Mouse (Mus musculus) midbrain, embryonic 16.5 days (tissue): ENCODE results near the gene Stxbp1. TPM values are rescaled to one million over a fixed set of nuclear protein-coding genes. Genes with fewer than 3 reads are reported as not detected.

Experiments
- ATAC-seq: fragments of 200-750 bp; cut with Nextera tagmentation; 2 replicates; pipeline ENCODE4 v1.8.0; 2017; ENCODE audit warnings: moderate TSS enrichment
- H3K27ac ChIP-seq: fragments of 300-500 bp; sonication (generic); 2 replicates; pipeline ENCODE4 v1.5.1; 2014; ENCODE audit warnings: mild to moderate bottlenecking, low read length, mixed read lengths
- H3K27me3 ChIP-seq: fragments of 300-500 bp; sonication (generic); 2 replicates; pipeline ENCODE4 v1.6.1; 2014; ENCODE audit warnings: low read depth, low read length, mixed read lengths; ENCODE audit not compliant: control insufficient read depth, insufficient read depth
- H3K36me3 ChIP-seq: fragments of 300-500 bp; sonication (generic); 2 replicates; pipeline ENCODE4 v1.6.1; 2014; ENCODE audit warnings: mild to moderate bottlenecking, low read length, moderate library complexity, mixed read lengths; ENCODE audit not compliant: control insufficient read depth, insufficient read depth
- H3K4me1 ChIP-seq: fragments of 300-500 bp; sonication (generic); 2 replicates; pipeline ENCODE4 v1.6.1; 2014; ENCODE audit warnings: mild to moderate bottlenecking, low read length, mixed read lengths; ENCODE audit not compliant: control insufficient read depth, insufficient read depth
- H3K4me2 ChIP-seq: fragments of 300-500 bp; sonication (generic); 2 replicates; pipeline ENCODE4 v1.6.1; 2014; ENCODE audit warnings: mild to moderate bottlenecking, low read length, mixed read lengths
- H3K4me3 ChIP-seq: fragments of 300-500 bp; sonication (generic); 2 replicates; pipeline ENCODE4 v1.5.1; 2014; ENCODE audit warnings: low read depth, mild to moderate bottlenecking, low read length, moderate library complexity, mixed read lengths
- H3K9ac ChIP-seq: fragments of 300-500 bp; sonication (generic); 2 replicates; pipeline ENCODE4 v1.6.1; 2014; ENCODE audit warnings: low read depth, low read length, mixed read lengths
- H3K9me3 ChIP-seq: fragments of 300-500 bp; sonication (generic); replicated peaks from 2 replicates; pipeline ENCODE4 v1.6.1; 2014; ENCODE audit warnings: mild to moderate bottlenecking, low read length, mixed read lengths; ENCODE audit not compliant: control insufficient read depth, poor library complexity, severe bottlenecking
- WGBS: fragments of 180-500 bp; shearing (Covaris S2); extraction: QIAGEN DNeasy Blood & Tissue Kit; methylation state at CpG from one replicate; pipeline ENCODE4 v1.1.7; 2014; 5-methylcytosine and 5-hydroxymethylcytosine counted together
- polyA plus RNA-seq: library from polyadenylated mRNA; unstranded; fragments of >200 nt; fragmentation: Nextera tagmentation; extraction: Ambion mirVana; gene quantifications from 2 replicates; pipeline ENCODE4 v1.2.1, GENCODE M21; 2015

The Stxbp1 gene
- polyA plus RNA-seq, 1 experiment from 2014 or later: 389 TPM

DNA sequence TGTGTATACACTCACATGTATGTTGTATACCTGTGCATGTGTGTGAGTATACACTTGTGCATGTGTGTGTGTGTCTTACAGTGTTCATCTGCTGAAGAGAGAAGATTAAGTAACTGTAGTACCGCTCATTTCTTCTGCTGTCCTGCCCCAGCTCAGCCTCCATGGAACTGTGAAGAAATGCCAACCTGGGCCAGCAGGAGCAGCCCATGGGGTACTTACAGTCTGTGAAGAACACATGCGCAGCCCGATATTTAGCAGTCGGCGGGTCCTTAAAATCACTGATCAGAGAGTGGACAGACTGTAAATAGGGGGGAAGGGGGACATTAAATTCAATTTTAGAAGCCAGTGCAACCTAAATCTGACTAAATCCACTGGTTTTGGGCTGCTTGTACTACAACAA, 28.8 kb downstream of the Stxbp1 start:
- Histone ChIP-seq H3K9ac (no peak overlapping the region), H3K4me1 (no peaks in the 10 kb centered on the region), H3K27ac (no peak overlapping the region), H3K4me3 (no peak overlapping the region), H3K4me2 (no peak overlapping the region), H3K36me3 (peaks cover 25% of the 10 kb centered on the region), H3K27me3 (no peaks in the 10 kb centered on the region), H3K9me3 (no peaks in the 10 kb centered on the region)
- 98% methylated on average over 5 of the region's 5 CpGs for WGBS
- no peak for ATAC-seq

DNA sequence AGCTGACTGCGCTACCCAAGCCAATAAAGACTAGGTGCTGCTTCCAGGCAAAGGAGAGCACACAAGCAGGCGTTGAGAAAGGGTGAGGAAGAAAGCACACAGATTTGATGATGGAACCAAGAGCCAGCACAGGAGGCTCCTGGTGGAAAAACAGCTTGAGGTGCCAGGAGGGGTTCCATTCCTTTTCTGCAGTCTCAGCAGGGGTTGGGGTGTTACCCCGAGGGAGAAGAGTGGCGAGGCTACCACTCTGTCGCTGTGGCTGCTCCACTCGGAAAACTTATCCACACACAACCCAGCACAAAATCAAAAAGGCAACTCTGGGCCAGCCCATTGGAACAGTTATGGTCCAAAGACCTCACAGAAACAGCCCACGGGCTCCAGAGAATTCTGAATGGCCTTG, 29.5 kb downstream of the Stxbp1 start:
- ATAC-seq: no peak
- Histone ChIP-seq H3K9me3 (no peaks in the 10 kb centered on the region), H3K4me1 (no peaks in the 10 kb centered on the region), H3K9ac (no peak overlapping the region), H3K36me3 (peaks cover 31% of the 10 kb centered on the region), H3K27me3 (no peaks in the 10 kb centered on the region), H3K4me3 (no peak overlapping the region), H3K27ac (no peak overlapping the region), H3K4me2 (no peak overlapping the region)
- 67% methylated on average over 7 of the region's 7 CpGs for WGBS

DNA sequence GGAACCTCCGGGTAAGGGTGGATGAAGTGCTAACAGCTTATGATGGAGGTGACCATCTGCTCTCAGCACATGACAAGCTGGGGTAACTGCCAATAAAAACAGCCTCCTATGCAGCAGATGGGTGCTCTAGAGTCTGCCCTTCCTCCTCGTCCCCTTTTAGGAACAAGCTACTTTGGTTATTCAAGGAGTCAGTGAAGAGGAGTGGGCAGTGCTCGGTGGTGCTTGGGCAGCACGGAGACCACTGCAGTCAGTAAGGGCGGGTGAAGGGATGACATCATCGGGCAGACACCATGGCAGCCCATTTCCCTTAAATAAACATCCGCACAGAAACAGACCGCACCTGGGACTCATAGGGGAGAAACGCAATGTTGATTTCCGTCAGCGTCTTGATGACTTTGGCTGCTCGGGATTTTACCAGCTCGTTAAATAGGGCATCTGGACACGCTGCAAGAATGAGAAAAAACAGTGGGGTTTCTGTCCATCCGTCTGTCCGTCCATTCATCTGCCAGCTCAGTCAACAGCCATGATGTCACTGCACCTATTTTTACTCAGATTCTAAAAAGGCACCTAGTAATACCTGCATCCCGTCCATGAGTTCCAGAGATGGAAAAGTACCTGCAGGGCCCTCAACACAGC, 30.0 kb downstream of the Stxbp1 start:
- no peak overlapping the region for H3K9ac ChIP-seq
- H3K4me1 ChIP-seq: no peaks in the 10 kb centered on the region
- H3K4me3 ChIP-seq: no peak overlapping the region
- peaks cover 31% of the 10 kb centered on the region for H3K36me3 ChIP-seq
- no peaks in the 10 kb centered on the region for H3K9me3 ChIP-seq
- no peak overlapping the region for H3K4me2 ChIP-seq
- no peak for ATAC-seq
- no peak overlapping the region for H3K27ac ChIP-seq
- WGBS: 67% methylated on average over 17 of the region's 17 CpGs
- H3K27me3 ChIP-seq: no peaks in the 10 kb centered on the region

DNA sequence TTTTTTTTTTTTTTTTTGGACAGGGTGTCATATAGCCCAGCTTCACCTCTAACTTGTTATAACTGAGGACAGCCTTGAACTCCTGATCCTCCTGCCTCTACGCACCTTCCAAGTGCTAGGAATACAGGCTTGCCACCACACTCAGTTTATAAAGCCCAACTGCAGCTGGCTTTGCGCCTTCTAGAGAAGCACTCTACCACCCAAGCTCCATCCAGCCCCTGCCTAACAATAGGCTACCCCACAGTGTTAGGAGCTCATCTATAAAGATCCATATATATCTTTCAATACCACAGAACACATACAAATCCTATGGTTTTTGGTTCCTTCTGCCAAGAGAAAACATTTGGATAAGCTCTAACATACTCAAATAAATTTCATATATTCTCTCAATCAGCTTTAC, 30.5 kb downstream of the Stxbp1 start:
- peaks cover 35% of the 10 kb centered on the region for H3K36me3 ChIP-seq
- H3K4me1 ChIP-seq: no peaks in the 10 kb centered on the region
- no peak overlapping the region for H3K27ac ChIP-seq
- WGBS: 88% methylated on average over 2 of the region's 2 CpGs
- H3K9ac ChIP-seq: no peak overlapping the region
- H3K27me3 ChIP-seq: no peaks in the 10 kb centered on the region
- no peaks in the 10 kb centered on the region for H3K9me3 ChIP-seq
- no peak for ATAC-seq
- no peak overlapping the region for H3K4me2 ChIP-seq
- H3K4me3 ChIP-seq: no peak overlapping the region

DNA sequence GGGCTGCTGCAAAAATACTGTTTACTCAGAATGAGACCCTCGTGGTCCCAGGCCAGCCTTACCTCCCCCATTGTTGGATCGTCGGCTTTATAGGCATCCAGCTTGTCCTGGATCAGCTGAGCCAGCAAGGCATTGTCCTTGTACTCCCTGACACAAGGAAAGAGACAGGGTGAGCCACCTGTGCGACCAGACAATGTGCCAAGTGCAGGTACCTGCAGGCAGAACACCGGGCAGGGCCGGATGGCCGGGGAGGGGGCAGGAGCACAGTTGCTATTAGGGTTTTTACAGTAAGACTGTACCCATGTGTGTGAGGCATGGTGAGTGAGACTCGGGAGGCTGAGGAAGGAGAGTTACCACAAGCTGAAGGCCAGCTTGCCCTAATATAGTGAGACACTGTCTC, 35.1 kb downstream of the Stxbp1 start:
- H3K4me2 ChIP-seq: no peak overlapping the region
- no peaks in the 10 kb centered on the region for H3K27me3 ChIP-seq
- ATAC-seq: no peak
- no peak overlapping the region for H3K27ac ChIP-seq
- peaks cover 53% of the 10 kb centered on the region for H3K36me3 ChIP-seq
- H3K4me3 ChIP-seq: no peak overlapping the region
- no peaks in the 10 kb centered on the region for H3K9me3 ChIP-seq
- no peaks in the 10 kb centered on the region for H3K4me1 ChIP-seq
- 84% methylated on average over 8 of the region's 8 CpGs for WGBS
- H3K9ac ChIP-seq: no peak overlapping the region

DNA sequence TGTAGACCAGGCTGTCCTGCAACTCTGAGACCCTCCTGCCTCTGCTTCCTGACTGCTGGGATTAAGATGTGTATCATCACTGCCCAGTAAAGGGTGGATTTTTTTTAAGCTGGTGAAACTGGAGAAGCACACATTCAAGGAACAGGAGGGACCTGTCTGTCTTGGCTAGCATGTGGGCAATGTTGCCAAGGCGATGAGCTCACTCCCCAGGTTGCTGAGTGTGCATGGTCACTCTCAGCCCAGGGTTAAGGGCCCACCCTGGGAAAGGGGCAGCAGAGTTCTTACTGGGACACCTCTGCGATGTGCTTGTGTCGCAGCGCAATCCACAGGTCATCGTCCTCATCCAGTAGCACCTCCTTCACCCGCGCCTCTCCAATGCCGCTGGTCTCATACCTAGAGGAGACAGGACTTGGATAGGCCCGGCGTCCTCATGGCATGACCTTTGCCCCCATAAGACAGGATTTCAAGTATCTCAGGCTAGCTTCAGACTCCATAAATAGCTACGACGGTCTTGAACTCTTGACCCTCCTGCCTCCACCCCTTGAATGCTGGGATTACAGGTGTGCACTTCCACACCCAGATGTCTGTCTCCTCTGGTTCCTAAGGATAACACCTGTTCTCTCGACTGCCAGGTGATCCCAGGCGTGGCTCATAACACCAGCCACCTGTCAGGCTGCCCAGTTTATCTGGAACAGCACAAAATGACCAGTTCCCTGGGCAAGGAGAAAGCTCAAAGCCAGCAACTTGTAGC, 38.1 kb downstream of the Stxbp1 start:
- Histone ChIP-seq H3K36me3 (peaks cover 57% of the 10 kb centered on the region), H3K9ac (no peak overlapping the region), H3K4me3 (no peak overlapping the region), H3K4me1 (no peaks in the 10 kb centered on the region), H3K27ac (no peak overlapping the region), H3K4me2 (no peak overlapping the region), H3K9me3 (no peaks in the 10 kb centered on the region), H3K27me3 (no peaks in the 10 kb centered on the region)
- WGBS: 95% methylated on average over 14 of the region's 14 CpGs
- no peak for ATAC-seq

DNA sequence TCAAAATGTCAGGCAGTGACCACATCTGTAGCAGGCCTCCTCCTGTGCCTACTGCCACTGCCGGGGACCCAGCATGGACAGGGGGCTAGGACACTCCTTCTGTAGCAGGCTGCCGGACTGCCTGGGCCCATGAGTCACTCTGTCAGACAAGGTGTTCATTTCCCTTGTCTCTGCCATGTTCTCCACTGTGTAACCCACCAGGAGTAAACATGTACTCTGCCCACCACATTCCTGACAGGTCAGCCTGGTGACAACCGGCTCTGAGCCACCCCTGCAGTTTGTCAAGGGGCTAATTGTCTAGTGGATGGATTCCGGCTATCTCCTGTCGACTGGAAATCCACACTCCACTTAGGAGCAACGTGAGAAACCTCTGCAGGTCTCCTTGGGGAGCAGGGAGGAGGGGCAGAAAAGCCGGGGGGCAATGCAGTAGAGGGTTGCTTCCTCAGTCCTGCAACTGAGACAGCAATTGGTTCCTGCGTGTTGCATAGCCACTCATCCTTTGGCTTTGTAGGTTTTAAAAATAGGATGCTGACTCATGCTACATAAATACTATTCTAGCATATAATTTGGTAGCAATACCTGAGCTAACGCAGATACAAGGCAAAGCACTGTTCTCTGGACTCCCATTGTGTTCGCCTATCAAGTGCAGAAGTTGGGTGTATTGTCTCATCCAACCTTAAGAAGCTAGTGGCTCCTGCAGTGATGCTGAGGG, 48.6 kb downstream of the Stxbp1 start:
- ATAC-seq: no peak

DNA sequence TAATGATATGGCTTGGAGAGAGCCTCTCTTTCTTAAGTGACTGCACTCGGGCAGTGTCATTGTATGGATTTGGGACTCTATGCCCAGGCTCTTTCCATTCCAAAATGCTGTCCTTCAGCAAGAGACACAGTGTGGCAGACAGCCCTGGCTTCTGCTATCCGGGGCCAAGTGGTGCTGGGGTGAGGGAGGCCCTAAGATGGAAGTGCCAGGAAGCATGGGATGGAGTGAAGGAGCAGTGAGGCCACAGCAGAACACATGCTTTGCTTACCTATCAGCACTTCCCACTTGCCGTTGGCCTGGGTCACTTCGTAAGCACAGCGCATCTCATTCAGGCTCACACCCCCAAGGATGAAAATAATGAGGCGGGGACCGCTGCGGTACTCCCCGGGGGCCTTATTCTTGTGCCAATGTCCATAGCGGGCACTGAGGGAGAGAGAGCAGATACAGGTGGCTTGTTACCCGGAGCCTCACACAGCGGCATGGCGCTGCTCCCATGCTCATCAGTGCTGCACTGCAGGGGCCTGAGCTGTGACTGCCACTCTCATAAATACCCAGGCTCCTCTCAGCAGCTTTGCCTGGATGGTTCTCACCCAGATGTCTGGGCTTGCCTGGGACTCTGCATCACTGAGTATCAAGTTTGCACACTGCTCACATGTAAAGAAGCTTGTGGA, 51.2 kb downstream of the Stxbp1 start:
- WGBS: 83% methylated on average over 13 of the region's 13 CpGs
- no peak overlapping the region for H3K4me3 ChIP-seq
- no peaks in the 10 kb centered on the region for H3K9me3 ChIP-seq
- no peaks in the 10 kb centered on the region for H3K4me1 ChIP-seq
- peaks cover 51% of the 10 kb centered on the region for H3K36me3 ChIP-seq
- H3K4me2 ChIP-seq: no peak overlapping the region
- ATAC-seq: no peak
- no peaks in the 10 kb centered on the region for H3K27me3 ChIP-seq
- H3K9ac ChIP-seq: no peak overlapping the region
- H3K27ac ChIP-seq: no peak overlapping the region

More for the DNA sequence above, 48.6 kb downstream of the Stxbp1 start:
- Histone ChIP-seq H3K9ac (no peak overlapping the region), H3K36me3 (peaks cover 60% of the 10 kb centered on the region), H3K27me3 (no peaks in the 10 kb centered on the region), H3K27ac (no peak overlapping the region), H3K9me3 (no peaks in the 10 kb centered on the region), H3K4me1 (no peaks in the 10 kb centered on the region), H3K4me3 (no peak overlapping the region), H3K4me2 (no peak overlapping the region)
- WGBS: 79% methylated on average over 10 of the region's 10 CpGs
